9 mouse cellular contexts compared by ENCODE assay signal in genomic region chr6:97059599-97059998, GRCm38 (mm10). TPM values are rescaled to one million over a fixed set of nuclear protein-coding genes. Genes with fewer than 3 reads are reported as not detected.
A peak's percentile ranks its signal among the peaks of the same experiment; 100 is the strongest.
DNase-seq lines count a peak whose midpoint lies in the region; ATAC-seq and TF ChIP-seq lines count a peak whose summit lies in the region.
"Had no signal": no experiment of that assay in that cellular context is flagged by ENCODE, and none has a peak within 500 bp of the region (broad histone marks: within the 10 kb centered on the region; RNA-seq: fewer than 3 reads in every experiment).

No protein-coding gene starts in this region.

- no peaks in the 10 kb centered on the region for H3K36me3 ChIP-seq in lung, postnatal 0 days (ENCODE audit: insufficient read depth, low read length)
- H3K36me3 ChIP-seq in liver, embryonic 12.5 days = no peaks in the 10 kb centered on the region
- H3K36me3 ChIP-seq in stomach, postnatal 0 days (ENCODE audit: control insufficient read depth, insufficient read depth, low read length) = no peaks in the 10 kb centered on the region

- no peak for ATAC-seq in lung, postnatal 0 days
- no peak for ATAC-seq in liver, embryonic 12.5 days
- ATAC-seq in stomach, postnatal 0 days (ENCODE audit: low FRiP score, low TSS enrichment) = no peak

- no peak overlapping the region for H3K9ac ChIP-seq in lung, postnatal 0 days (replicated peaks; ENCODE audit: low read depth)
- H3K9ac ChIP-seq in liver, embryonic 12.5 days = no peak overlapping the region
- H3K9ac ChIP-seq in stomach, postnatal 0 days (ENCODE audit: low read length) = 0 out of 2 replicates have a peak overlapping the region, but pooled peaks have one; percentile 1

- peak overlapping the region; percentile 62 for H3K4me2 ChIP-seq in lung, postnatal 0 days (replicated peaks; ENCODE audit: low read depth, low read length)
- H3K4me2 ChIP-seq in liver, embryonic 12.5 days = peak overlapping the region; percentile 48
- peak overlapping the region; percentile 69 for H3K4me2 ChIP-seq in stomach, postnatal 0 days (replicated peaks; ENCODE audit: low read depth)

- H3K4me3 ChIP-seq in lung, postnatal 0 days (ENCODE audit: low read depth, low read length) = peak overlapping the region; percentile 35
- peak overlapping the region; percentile 17; the same call in 1 of the 2 replicates for H3K4me3 ChIP-seq in liver, embryonic 12.5 days
- peak overlapping the region; percentile 40 for H3K4me3 ChIP-seq in stomach, postnatal 0 days (ENCODE audit: low read depth, low read length)
- H3K4me3 ChIP-seq: myocyte had no signal

- no peaks in the 10 kb centered on the region for H3K9me3 ChIP-seq in lung, postnatal 0 days (ENCODE audit: low read length)
- H3K9me3 ChIP-seq in liver, embryonic 12.5 days (replicated peaks) = no peaks in the 10 kb centered on the region
- no peaks in the 10 kb centered on the region for H3K9me3 ChIP-seq in stomach, postnatal 0 days (ENCODE audit: control insufficient read depth, low read length)

- peaks cover 8% of the 10 kb centered on the region for H3K4me1 ChIP-seq in lung, postnatal 0 days (ENCODE audit: insufficient read depth, low read depth, low read length)
- 0 out of 2 replicates have a peak, but pooled peaks cover 9% of the 10 kb centered on the region for H3K4me1 ChIP-seq in liver, embryonic 12.5 days
- H3K4me1 ChIP-seq in stomach, postnatal 0 days (replicated peaks; ENCODE audit: control insufficient read depth, insufficient read depth) = no peaks in the 10 kb centered on the region

- no peak overlapping the region for H3K27ac ChIP-seq in lung, postnatal 0 days (ENCODE audit: low read length)
- H3K27ac ChIP-seq in liver, embryonic 12.5 days = no peak overlapping the region
- no peak overlapping the region for H3K27ac ChIP-seq in stomach, postnatal 0 days (replicated peaks)

- WGBS in lung, postnatal 0 days = 6% methylated on average over 10 of the region's 10 CpGs
- 3% methylated on average over 10 of the region's 10 CpGs for WGBS in liver, embryonic 12.5 days (ENCODE audit: insufficient replicate concordance)
- WGBS in stomach, postnatal 0 days = 3% methylated on average over 10 of the region's 10 CpGs

- peak; percentile 4 for DNase-seq in adrenal gland, adult 2 months
- DNase-seq in adrenal gland, postnatal 25 days = no peak
- no peak for DNase-seq in lung, postnatal 0 days (ENCODE audit: low spot score)
- no peak for DNase-seq in lung, postnatal 25 days (ENCODE audit: low spot score)
- DNase-seq in stomach, postnatal 0 days (ENCODE audit: low spot score) = no peak
- no peak for DNase-seq in layer of hippocampus, adult 18-20 months (ENCODE audit: low spot score in 2 of 2)
- no peak for DNase-seq in cerebellum, adult 8-10 months

- no peaks in the 10 kb centered on the region; the same call in 1 of the 2 replicates for H3K27me3 ChIP-seq in lung, postnatal 0 days (replicated peaks; ENCODE audit: insufficient read depth, low read length)
- peaks cover 42% of the 10 kb centered on the region for H3K27me3 ChIP-seq in liver, embryonic 12.5 days (replicated peaks)
- no peaks in the 10 kb centered on the region for H3K27me3 ChIP-seq in stomach, postnatal 0 days (ENCODE audit: control insufficient read depth, insufficient read depth, low read length)

- TF ChIP-seq EP300 in lung, postnatal 0 days (IDR thresholded peaks at IDR 0.05) = no peak
- no peak for TF ChIP-seq EP300 in stomach, postnatal 0 days (optimal IDR thresholded peaks at IDR 0.05)

- no peak for TF ChIP-seq CTCF in lung, postnatal 0 days (IDR thresholded peaks at IDR 0.05)
- TF ChIP-seq CTCF in stomach, postnatal 0 days (IDR thresholded peaks at IDR 0.05; ENCODE audit: low read depth) = no peak

RNA-seq across cellular contexts. Expression of gene Fam19a4, which starts 0.6 kb away (rescaled TPM):
- 1 to 10 TPM in 1 of 2 experiments, under 1 TPM in 1; 0.98 to 1.6 TPM for total RNA-seq in adrenal gland, adult 2 months (2021)
- 0.11 and 0.37 TPM in 2 replicates for polyA plus RNA-seq in adrenal gland, adult 2 months (2012; rRNA removed)
- 1.9 and 2.2 TPM in 2 replicates for total RNA-seq in adrenal gland, postnatal 25 days (2021)
- polyA plus RNA-seq in lung, postnatal 0 days (2015; fragmentation: Nextera tagmentation; extraction: Ambion mirVana) = 2.4 and 2.9 TPM in 2 replicates
- not detected in 2 replicates for polyA plus RNA-seq in liver, embryonic 12.5 days (2016; fragmentation: Nextera tagmentation; extraction: Ambion mirVana)
- polyA plus RNA-seq in stomach, postnatal 0 days (2015; fragmentation: Nextera tagmentation; extraction: Ambion mirVana) = 0.15 and 0.27 TPM in 2 replicates
- total RNA-seq in layer of hippocampus, adult 18-20 months (2021) = under 1 TPM; 0.15 to 0.36 TPM
- polyA plus RNA-seq: myocyte had no signal
